Mouse (Mus musculus) heart, embryonic 16.5 days (tissue): ENCODE measurements around the gene Mthfd1l. TPM values are rescaled to one million over a fixed set of nuclear protein-coding genes. Genes with fewer than 3 reads are reported as not detected.

ENCODE experiments used
- ATAC-seq: fragments of 200-750 bp; cut with Nextera tagmentation; replicated peaks from 2 replicates; pipeline ENCODE4 v1.8.0; 2017; ENCODE audit warnings: moderate number of reproducible peaks; ENCODE audit not compliant: insufficient read depth, low FRiP score; ENCODE audit errors: extremely low read depth
- H3K27ac ChIP-seq: fragments of 300-500 bp; sonication (generic); 2 replicates; pipeline ENCODE4 v1.5.1; 2014; ENCODE audit warnings: mild to moderate bottlenecking, low read length, control low read depth, moderate library complexity
- H3K27me3 ChIP-seq: fragments of 300-500 bp; sonication (generic); 2 replicates; pipeline ENCODE4 v1.6.1; 2014; ENCODE audit warnings: low read length, mixed read lengths; ENCODE audit not compliant: control insufficient read depth, insufficient read depth
- H3K36me3 ChIP-seq: fragments of 300-500 bp; sonication (generic); 2 replicates; pipeline ENCODE4 v1.6.1; 2014; ENCODE audit not compliant: control insufficient read depth, insufficient read depth
- H3K4me1 ChIP-seq: fragments of 300-500 bp; sonication (generic); 2 replicates; pipeline ENCODE4 v1.6.1; 2014; ENCODE audit warnings: low read length, mixed read lengths; ENCODE audit not compliant: control insufficient read depth, insufficient read depth
- H3K4me2 ChIP-seq: fragments of 300-500 bp; sonication (generic); 2 replicates; pipeline ENCODE4 v1.6.1; 2014; ENCODE audit warnings: low read depth, mild to moderate bottlenecking, control low read depth, low read length
- H3K4me3 ChIP-seq: fragments of 300-500 bp; sonication (generic); 2 replicates; pipeline ENCODE4 v1.5.1; 2014; ENCODE audit warnings: mild to moderate bottlenecking, control low read depth, low read length
- H3K9ac ChIP-seq: fragments of 300-500 bp; sonication (generic); 2 replicates; pipeline ENCODE4 v1.6.1; 2014; ENCODE audit warnings: low read length, control low read depth
- H3K9me3 ChIP-seq: fragments of 300-500 bp; sonication (generic); replicated peaks from 2 replicates; pipeline ENCODE4 v1.6.1; 2016; ENCODE audit warnings: low read length; ENCODE audit not compliant: control insufficient read depth
- WGBS: fragments of 180-500 bp; shearing (Covaris S2); extraction: QIAGEN DNeasy Blood & Tissue Kit; methylation state at CpG from one replicate; pipeline ENCODE4 v1.1.7; 2014; 5-methylcytosine and 5-hydroxymethylcytosine counted together
- polyA plus RNA-seq: library from polyadenylated mRNA; unstranded; fragments of >200 nt; fragmentation: Nextera tagmentation; extraction: Ambion mirVana; gene quantifications from 2 replicates; pipeline ENCODE4 v1.2.1, GENCODE M21; 2015

Mthfd1l gene
- polyA plus RNA-seq, 1 experiment from 2014 or later = 10.1 TPM

DNA sequence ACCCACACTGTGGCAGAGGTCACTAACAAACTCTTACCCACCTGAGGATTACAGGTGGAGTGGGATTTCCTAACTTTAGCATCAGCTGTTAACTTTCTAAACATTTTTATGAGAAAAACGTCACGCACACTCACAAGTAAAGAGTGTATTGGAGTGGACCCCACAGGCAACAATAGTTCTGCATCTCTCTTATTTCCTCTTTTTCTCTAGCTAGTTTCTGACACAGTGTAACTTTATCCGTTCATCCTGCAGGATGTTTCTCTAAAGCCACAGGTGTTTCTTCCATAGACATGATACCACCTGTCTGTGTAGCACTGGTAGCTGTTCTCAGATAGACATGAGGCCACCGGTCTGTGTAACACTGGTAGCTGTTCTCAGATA lies 238.1 kb downstream of the Mthfd1l start:
- no peak overlapping the region for H3K4me3 ChIP-seq
- WGBS = 75% methylated on average over 4 of the region's 4 CpGs

More for the DNA sequence above, 238.1 kb downstream of the Mthfd1l start:
- H3K9me3 ChIP-seq = no peaks in the 10 kb centered on the region; the same call in 1 of the 2 replicates
- no peak overlapping the region for H3K9ac ChIP-seq
- H3K27ac ChIP-seq = no peak overlapping the region
- no peaks in the 10 kb centered on the region for H3K27me3 ChIP-seq
- no peaks in the 10 kb centered on the region for H3K4me1 ChIP-seq
- H3K4me2 ChIP-seq = no peak overlapping the region; the same call in 1 of the 2 replicates
- no peaks in the 10 kb centered on the region for H3K36me3 ChIP-seq
- ATAC-seq = no peak

Other genes starting within 250 kb of the Mthfd1l start
- gene Plekhg1, start 232.8 kb upstream of the Mthfd1l start, polyA plus RNA-seq = 8.1 and 9.3 TPM in 2 replicates